ENCODE assay signal across 8 mouse cellular contexts in genomic region chr13:116711148-116711865, GRCm38 (mm10).
DNase-seq lines count a peak whose midpoint lies in the region; ATAC-seq and TF ChIP-seq lines count a peak whose summit lies in the region.

No protein-coding gene starts in this region.

- peak; percentile 35 for DNase-seq in adrenal gland, adult 2 months
- DNase-seq in adrenal gland, postnatal 25 days = no peak
- no peak for DNase-seq in CH12.LX (ENCODE audit: extremely low read depth)
- DNase-seq in yolk sac, embryonic 10.5 days (ENCODE audit: low spot score) = no peak
- DNase-seq in layer of hippocampus, adult 8-10 months (ENCODE audit: low spot score in 2 of 2) = no peak

- peak overlapping the region; percentile 35; the same call in 1 of the 2 replicates for H3K27ac ChIP-seq in CH12.LX (ENCODE audit: insufficient read depth, low read depth)
- H3K27ac ChIP-seq in forebrain, embryonic 13.5 days = peak overlapping the region; percentile 57
- H3K27ac ChIP-seq in liver, embryonic 15.5 days (replicated peaks) = no peak overlapping the region
- H3K27ac ChIP-seq in stomach, embryonic 16.5 days (ENCODE audit: low read length) = peak overlapping the region; percentile 67

- no peak for TF ChIP-seq EP300 in CH12.LX (IDR thresholded peaks at IDR 0.05; ENCODE audit: low read length)

- peak overlapping the region; percentile 92 for H3K4me2 ChIP-seq in CH12.LX (ENCODE audit: insufficient read depth, low read depth, poor library complexity, severe bottlenecking)
- peak overlapping the region; percentile 69 for H3K4me2 ChIP-seq in forebrain, embryonic 13.5 days
- H3K4me2 ChIP-seq in liver, embryonic 15.5 days = peak overlapping the region; percentile 54
- peak overlapping the region; percentile 83 for H3K4me2 ChIP-seq in stomach, embryonic 16.5 days (ENCODE audit: low read depth, low read length)

- H3K27me3 ChIP-seq in CH12.LX (replicated peaks) = no peaks in the 10 kb centered on the region
- peaks cover 62% of the 10 kb centered on the region for H3K27me3 ChIP-seq in forebrain, embryonic 13.5 days
- peaks cover 72% of the 10 kb centered on the region for H3K27me3 ChIP-seq in liver, embryonic 15.5 days
- H3K27me3 ChIP-seq in stomach, embryonic 16.5 days (ENCODE audit: control insufficient read depth, insufficient read depth, low read length) = peaks cover 14% of the 10 kb centered on the region

- in situ Hi-C loops in CH12.LX (cut with MboI; ENCODE audit: low pct_ligation_motif_present, low pct_unique_long_range_greater_than_20kb, low sequenced_read_pairs) = loop anchor here (25.0 kb wide), 1 partner anchor 1474 kb away; no protein-coding TSS in a partner anchor

- dilution Hi-C loops in CH12.LX (cut with MboI; ENCODE audit: extremely low pct_ligation_motif_present, extremely low pct_unique_long_range_greater_than_20kb, low sequenced_read_pairs) = no loop called here

- peak overlapping the region in 1 of 3 experiments; percentile 47 for H3K4me3 ChIP-seq in CH12.LX (replicated peaks in 1 of 3; ENCODE audit: low read depth in 2 of 3, low read length in 2 of 3, poor library complexity in 1 of 3)
- peak overlapping the region; percentile 38 for H3K4me3 ChIP-seq in forebrain, embryonic 13.5 days
- no peak overlapping the region for H3K4me3 ChIP-seq in liver, embryonic 15.5 days (replicated peaks)
- peak overlapping the region; percentile 49 for H3K4me3 ChIP-seq in stomach, embryonic 16.5 days (replicated peaks; ENCODE audit: low read length)

- TF ChIP-seq CTCF in CH12.LX (conservative IDR thresholded peaks at IDR 0.05 in 1 of 2, IDR thresholded peaks at IDR 0.05 in 1 of 2; ENCODE audit: low read depth in 2 of 2, low read length in 2 of 2) = no peak

- no peak for TF ChIP-seq POLR2A in CH12.LX (IDR thresholded peaks at IDR 0.05; ENCODE audit: low read depth, low read length)

- TF ChIP-seq RAD21 in CH12.LX (IDR thresholded peaks at IDR 0.05; ENCODE audit: low read depth, low read length) = no peak

- peak; percentile 65 for ATAC-seq in forebrain, embryonic 13.5 days
- ATAC-seq in liver, embryonic 15.5 days (ENCODE audit: insufficient read depth) = no peak
- ATAC-seq in stomach, embryonic 16.5 days (ENCODE audit: insufficient read depth, low FRiP score) = no peak

- H3K36me3 ChIP-seq in CH12.LX (replicated peaks in 1 of 2; ENCODE audit: control insufficient read depth in 1 of 2, insufficient read depth in 1 of 2, low read length in 1 of 2) = no peaks in the 10 kb centered on the region
- no peaks in the 10 kb centered on the region for H3K36me3 ChIP-seq in forebrain, embryonic 13.5 days (ENCODE audit: poor library complexity, severe bottlenecking)
- no peaks in the 10 kb centered on the region for H3K36me3 ChIP-seq in liver, embryonic 15.5 days (replicated peaks)
- no peaks in the 10 kb centered on the region for H3K36me3 ChIP-seq in stomach, embryonic 16.5 days (ENCODE audit: control insufficient read depth, insufficient read depth, low read length)

- 0 out of 4 replicates have a peak, but pooled peaks cover 0 to 2% of the 10 kb centered on the region in 2 experiments for H3K4me1 ChIP-seq in CH12.LX (ENCODE audit: control insufficient read depth in 1 of 2, insufficient read depth in 2 of 2)
- peaks cover 39% of the 10 kb centered on the region for H3K4me1 ChIP-seq in forebrain, embryonic 13.5 days
- no peaks in the 10 kb centered on the region for H3K4me1 ChIP-seq in liver, embryonic 15.5 days (replicated peaks)
- peaks cover 9% of the 10 kb centered on the region; the same call in 1 of the 2 replicates for H3K4me1 ChIP-seq in stomach, embryonic 16.5 days (ENCODE audit: control insufficient read depth, insufficient read depth, low read length)

- peak overlapping the region; percentile 34 for H3K9ac ChIP-seq in CH12.LX (ENCODE audit: insufficient read depth, low read depth)
- peak overlapping the region; percentile 52 for H3K9ac ChIP-seq in forebrain, embryonic 13.5 days
- H3K9ac ChIP-seq in liver, embryonic 15.5 days = no peak overlapping the region
- peak overlapping the region; percentile 64 for H3K9ac ChIP-seq in stomach, embryonic 16.5 days (ENCODE audit: low read length)

- H3K9me3 ChIP-seq in CH12.LX (replicated peaks; ENCODE audit: low read length) = peaks cover 45% of the 10 kb centered on the region
- no peaks in the 10 kb centered on the region for H3K9me3 ChIP-seq in forebrain, embryonic 13.5 days (replicated peaks)
- H3K9me3 ChIP-seq in liver, embryonic 15.5 days (replicated peaks) = no peaks in the 10 kb centered on the region
- no peaks in the 10 kb centered on the region for H3K9me3 ChIP-seq in stomach, embryonic 16.5 days (replicated peaks; ENCODE audit: control insufficient read depth, low read length)

- H3K79me2 ChIP-seq in CH12.LX (replicated peaks; ENCODE audit: control insufficient read depth, extremely low read depth, insufficient read depth, poor library complexity, severe bottlenecking) = no peaks in the 10 kb centered on the region

- 2% methylated on average over 22 of the region's 22 CpGs for WGBS in forebrain, embryonic 13.5 days
- 2% methylated on average over 22 of the region's 22 CpGs for WGBS in liver, embryonic 15.5 days (ENCODE audit: insufficient replicate concordance)
- 4% methylated on average over 22 of the region's 22 CpGs for WGBS in stomach, embryonic 16.5 days

TF ChIP-seq in CH12.LX, 34 proteins besides CTCF, POLR2A, EP300 and RAD21:
- no peak for TF ChIP-seq POLR2AphosphoS2 (IDR thresholded peaks at IDR 0.05; ENCODE audit: low read depth, low read length)
- TF ChIP-seq JUN (IDR thresholded peaks at IDR 0.05; ENCODE audit: insufficient read depth, low read depth, low read length) = no peak
- TF ChIP-seq ETS1 (conservative IDR thresholded peaks at IDR 0.05; ENCODE audit: low read depth, low read length) = no peak
- no peak for TF ChIP-seq ELF1 (IDR thresholded peaks at IDR 0.05; ENCODE audit: low read depth, low read length)
- no peak for TF ChIP-seq BHLHE40 (IDR thresholded peaks at IDR 0.05; ENCODE audit: low read depth, low read length)
- 0 out of 2 replicates have a peak, but pooled peaks have one; percentile 21 for TF ChIP-seq MXI1 (IDR thresholded peaks at IDR 0.05; ENCODE audit: low read depth, low read length)
- TF ChIP-seq TCF12 (IDR thresholded peaks at IDR 0.05; ENCODE audit: low read depth, low read length) = peak; percentile 46; the same call in 1 of the 2 replicates
- TF ChIP-seq USF1 (IDR thresholded peaks at IDR 0.05; ENCODE audit: low read depth, low read length) = no peak
- TF ChIP-seq ZKSCAN1 (IDR thresholded peaks at IDR 0.05; ENCODE audit: borderline replicate concordance, low read depth, low read length) = no peak
- TF ChIP-seq RCOR1 (conservative IDR thresholded peaks at IDR 0.05; ENCODE audit: low read depth, low read length) = no peak
- TF ChIP-seq HCFC1 (IDR thresholded peaks at IDR 0.05; ENCODE audit: low read depth, low read length) = no peak
- no peak for TF ChIP-seq MEF2A (IDR thresholded peaks at IDR 0.05; ENCODE audit: borderline replicate concordance, low read depth, low read length)
- no peak for TF ChIP-seq NELFE (IDR thresholded peaks at IDR 0.05; ENCODE audit: low read depth, low read length)
- TF ChIP-seq NRF1 (IDR thresholded peaks at IDR 0.05; ENCODE audit: low read depth, low read length) = no peak
- no peak for TF ChIP-seq SMC3 (IDR thresholded peaks at IDR 0.05; ENCODE audit: low read depth, low read length)
- TF ChIP-seq ZC3H11A (IDR thresholded peaks at IDR 0.05; ENCODE audit: low read depth, low read length) = no peak
- no peak for TF ChIP-seq GABPA (IDR thresholded peaks at IDR 0.05; ENCODE audit: insufficient replicate concordance, low read depth, low read length)
- TF ChIP-seq SIN3A (IDR thresholded peaks at IDR 0.05; ENCODE audit: low read length) = no peak; the same call in 1 of the 2 replicates
- TF ChIP-seq ZMIZ1 (IDR thresholded peaks at IDR 0.05; ENCODE audit: low read depth, low read length) = no peak
- no peak; the same call in 1 of the 2 replicates for TF ChIP-seq IRF4 (IDR thresholded peaks at IDR 0.05; ENCODE audit: low read depth, low read length)
- TF ChIP-seq E2F4 (IDR thresholded peaks at IDR 0.05; ENCODE audit: insufficient replicate concordance, low read depth, low read length) = no peak
- TF ChIP-seq MAFK (IDR thresholded peaks at IDR 0.05; ENCODE audit: insufficient replicate concordance, low read length) = no peak
- TF ChIP-seq MAZ (IDR thresholded peaks at IDR 0.05; ENCODE audit: low read depth, low read length) = no peak
- 0 out of 2 replicates have a peak, but pooled peaks have one; percentile 5 for TF ChIP-seq ZNF384 (IDR thresholded peaks at IDR 0.05; ENCODE audit: low read depth, low read length)
- TF ChIP-seq MYC (IDR thresholded peaks at IDR 0.05; ENCODE audit: low read depth, low read length) = no peak
- no peak for TF ChIP-seq MAX (IDR thresholded peaks at IDR 0.05; ENCODE audit: low read length)
- peak; percentile 52; the same call in 1 of the 2 replicates for TF ChIP-seq CHD2 (IDR thresholded peaks at IDR 0.05; ENCODE audit: low read length)
- no peak for TF ChIP-seq CHD1 (IDR thresholded peaks at IDR 0.05; ENCODE audit: low read depth, low read length)
- TF ChIP-seq PAX5 (IDR thresholded peaks at IDR 0.05; ENCODE audit: low read length) = no peak
- TF ChIP-seq KAT2A (IDR thresholded peaks at IDR 0.05; ENCODE audit: insufficient replicate concordance, low read length) = no peak
- no peak for TF ChIP-seq JUND (conservative IDR thresholded peaks at IDR 0.05; ENCODE audit: low read depth, low read length)
